Mouse (Mus musculus) v-Abl transformed pro-B cells (cell line): Measurements from ENCODE around the gene Tenm4.

Experiments
- in situ Hi-C, 2 experiments: fragments of 400-800 bp; cut with MboI; formaldehyde crosslinking; loops; one replicate each; pipeline ENCODE4 v1.15.1; 2025; ENCODE audit not compliant: unreplicated experiment in 2 of 2

The Tenm4 gene

GRCm38 (mm10) chr7:96748538-96749045 lies 577.5 kb downstream of the Tenm4 start:
- in situ Hi-C loops = no loop called here

GRCm38 (mm10) chr7:96749753-96750152 lies 578.7 kb downstream of the Tenm4 start:
- in situ Hi-C loops = loop anchor here (25.0 kb wide), 2 partner anchors 237 to 1262 kb away; no protein-coding TSS in a partner anchor

- in situ Hi-C loops = loop anchor here (25.0 kb wide), 2 partner anchors 239 to 1264 kb away; no protein-coding TSS in a partner anchor
Measured at GRCm38 (mm10) chr7:96751236-96751635, 580.2 kb downstream of the Tenm4 start.

DNA sequence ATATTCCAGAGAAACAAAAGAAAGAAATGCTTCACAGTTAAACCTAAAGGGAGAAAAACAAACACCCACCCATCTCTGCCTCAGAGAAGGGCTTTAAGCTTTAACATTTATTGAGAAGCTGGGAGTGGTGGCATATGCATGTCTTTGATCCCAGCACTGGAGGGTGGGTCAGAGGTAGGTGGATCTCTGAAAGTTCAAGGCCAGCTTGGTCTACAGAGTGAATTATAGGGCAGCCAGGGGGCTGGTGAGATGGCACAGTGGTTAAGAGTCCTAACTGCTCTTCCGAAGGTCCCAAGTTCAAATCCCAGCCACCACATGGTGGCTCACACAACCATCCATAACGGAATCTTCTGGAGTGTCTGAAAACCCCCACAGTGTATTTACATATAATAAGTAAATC lies 581.7 kb downstream of the Tenm4 start:
- in situ Hi-C loops = loop anchor here (25.0 kb wide), 2 partner anchors 240 to 1265 kb away; no protein-coding TSS in a partner anchor

GRCm38 (mm10) chr7:96753335-96754095 lies 582.5 kb downstream of the Tenm4 start:
- in situ Hi-C loops = loop anchor here (25.0 kb wide), 2 partner anchors 241 to 1266 kb away; no protein-coding TSS in a partner anchor

DNA sequence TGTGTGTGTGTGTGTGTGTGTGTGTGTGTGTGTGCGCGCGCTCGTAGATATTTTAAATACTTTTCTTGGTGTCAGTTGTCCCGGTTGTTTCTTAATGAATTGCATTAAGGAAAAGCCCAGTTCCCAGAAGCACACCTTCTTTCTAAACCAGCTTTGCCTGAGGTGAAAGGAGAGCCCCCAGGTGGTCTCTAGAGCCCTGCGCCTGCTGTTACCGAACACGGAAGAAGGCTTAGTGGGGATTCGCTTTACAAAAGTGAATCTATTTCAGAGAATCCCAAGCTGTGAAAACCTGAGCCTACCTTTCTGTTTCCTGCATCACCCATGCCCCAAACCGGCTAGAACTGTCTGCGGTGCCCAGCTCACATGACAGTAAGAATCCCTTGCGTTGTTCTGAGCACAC lies 583.1 kb downstream of the Tenm4 start:
- in situ Hi-C loops = loop anchor here (25.0 kb wide), 2 partner anchors 242 to 1267 kb away; no protein-coding TSS in a partner anchor

DNA sequence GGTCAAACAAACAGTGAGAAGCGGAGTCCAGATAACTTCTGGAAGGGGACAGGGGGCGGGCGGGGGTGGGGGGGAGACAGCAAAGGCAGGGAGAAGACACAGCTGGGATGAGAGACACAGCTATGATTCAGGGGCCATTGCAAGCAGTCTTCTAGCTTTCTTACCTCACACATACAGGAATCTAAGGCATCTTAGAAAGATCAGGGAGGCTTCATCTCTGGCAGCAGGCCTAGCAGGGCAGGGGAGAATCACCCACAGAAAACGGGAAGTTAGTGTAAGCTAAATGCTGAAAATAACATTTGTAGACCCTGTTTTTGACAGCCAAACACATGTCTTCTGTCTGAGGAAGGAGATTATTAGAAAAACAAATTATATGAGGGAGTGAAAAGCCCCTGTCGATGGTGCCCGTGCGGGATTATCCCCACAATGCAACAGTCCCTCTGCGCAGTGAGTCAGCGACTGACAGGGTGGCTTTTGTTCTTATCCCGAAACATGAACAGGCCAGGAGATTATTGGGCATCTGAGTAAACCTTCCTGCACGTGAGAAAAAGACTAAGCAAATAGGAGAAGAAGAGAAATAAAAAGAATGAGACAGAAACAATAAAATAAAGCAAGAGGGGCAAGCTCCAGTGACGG lies 584.5 kb downstream of the Tenm4 start:
- in situ Hi-C loops = loop anchor here (25.0 kb wide), 2 partner anchors 243 to 1268 kb away; no protein-coding TSS in a partner anchor

GRCm38 (mm10) chr7:96756104-96756742 lies 585.2 kb downstream of the Tenm4 start:
- in situ Hi-C loops = loop anchor here (25.0 kb wide), 2 partner anchors 244 to 1269 kb away; no protein-coding TSS in a partner anchor

- in situ Hi-C loops = loop anchor here (25.0 kb wide), 2 partner anchors 245 to 1270 kb away; no protein-coding TSS in a partner anchor
Measured at GRCm38 (mm10) chr7:96757067-96757466, 586.0 kb downstream of the Tenm4 start.

GRCm38 (mm10) chr7:96760208-96760607 lies 589.2 kb downstream of the Tenm4 start:
- in situ Hi-C loops = loop anchor here (10.0 to 25.0 kb wide), 3 partner anchors 248 to 1273 kb away; no protein-coding TSS in a partner anchor

GRCm38 (mm10) chr7:96761151-96761550 lies 590.1 kb downstream of the Tenm4 start:
- in situ Hi-C loops = loop anchor here (10.0 to 25.0 kb wide), 3 partner anchors 249 to 1274 kb away; no protein-coding TSS in a partner anchor

DNA sequence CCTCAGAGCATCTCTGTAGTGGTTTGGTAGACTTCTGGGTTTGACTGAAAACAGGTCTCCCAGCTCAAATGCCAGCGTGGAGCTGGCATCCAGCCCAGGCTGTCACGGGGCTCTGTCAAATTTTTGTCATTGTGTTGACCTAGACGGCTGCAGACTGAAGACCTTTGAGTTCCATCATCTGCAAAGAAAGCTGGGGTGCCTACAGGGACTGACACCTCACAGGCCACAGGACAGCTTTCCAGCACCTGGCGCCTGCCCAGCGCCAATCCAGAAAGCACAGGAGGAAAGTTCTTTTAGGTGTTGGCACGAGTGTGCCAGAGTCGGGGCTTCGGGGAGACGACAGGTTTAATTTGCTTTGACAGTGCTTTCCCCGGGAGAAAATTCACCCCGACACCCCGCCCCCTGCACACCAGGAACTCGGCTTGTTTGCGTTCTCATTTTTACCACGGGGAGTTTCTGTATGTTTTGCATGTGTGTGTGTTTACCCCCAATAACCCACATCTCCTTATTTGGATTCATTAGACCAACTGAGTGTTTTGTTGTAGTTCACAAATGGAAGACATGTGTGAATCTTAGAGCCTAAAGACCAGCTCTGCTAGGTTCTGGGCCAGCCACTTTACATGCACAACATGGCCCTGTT lies 594.4 kb downstream of the Tenm4 start:
- in situ Hi-C loops = loop anchor here (5.0 to 25.0 kb wide), 4 partner anchors 238 to 1278 kb away; no protein-coding TSS in a partner anchor

GRCm38 (mm10) chr7:96767090-96767489 lies 596.0 kb downstream of the Tenm4 start:
- in situ Hi-C loops = loop anchor here (5.0 to 25.0 kb wide), 4 partner anchors 240 to 1280 kb away; no protein-coding TSS in a partner anchor

- in situ Hi-C loops = loop anchor here (5.0 to 25.0 kb wide), 4 partner anchors 241 to 1281 kb away; no protein-coding TSS in a partner anchor
Measured at GRCm38 (mm10) chr7:96768718-96769117, 597.7 kb downstream of the Tenm4 start.

- in situ Hi-C loops = loop anchor here (5.0 to 25.0 kb wide), 8 partner anchors 145 to 1282 kb away; no protein-coding TSS in a partner anchor
Measured at GRCm38 (mm10) chr7:96769784-96770183, 598.7 kb downstream of the Tenm4 start.

DNA sequence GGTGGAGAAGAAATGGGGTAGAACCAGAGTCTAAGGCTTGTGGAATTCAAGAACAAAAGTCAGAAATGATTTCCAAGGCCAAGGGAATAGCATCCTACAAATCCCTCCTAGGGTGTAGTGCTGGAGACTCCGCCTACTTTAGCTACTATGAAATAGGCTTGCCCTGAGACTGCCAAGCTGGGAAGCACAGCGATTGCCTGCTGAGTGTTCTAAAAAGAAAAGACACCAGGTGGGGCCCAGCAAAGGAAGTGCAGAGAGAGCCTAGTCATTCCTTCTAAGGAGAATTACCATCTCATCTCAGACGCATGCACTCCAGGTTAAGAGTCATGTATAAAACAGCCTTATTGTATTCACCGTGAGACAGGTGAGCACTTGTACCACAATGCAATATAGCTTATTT lies 601.9 kb downstream of the Tenm4 start:
- in situ Hi-C loops = loop anchor here (5.0 to 25.0 kb wide), 6 partner anchors 142 to 1286 kb away; no protein-coding TSS in a partner anchor

GRCm38 (mm10) chr7:96773585-96774225 lies 602.7 kb downstream of the Tenm4 start:
- in situ Hi-C loops = loop anchor here (5.0 to 25.0 kb wide), 6 partner anchors 141 to 1286 kb away; no protein-coding TSS in a partner anchor

GRCm38 (mm10) chr7:96775080-96775486 lies 604.0 kb downstream of the Tenm4 start:
- in situ Hi-C loops = loop anchor here (5.0 to 10.0 kb wide), 4 partner anchors 137 to 570 kb away; no protein-coding TSS in a partner anchor
